Mouse (Mus musculus): ENCODE results near the gene Mrpl19.

- TF ChIP-seq CHD2 (IDR thresholded peaks at IDR 0.05; ENCODE audit: low read depth, low read length) (no peak), MAFK (IDR thresholded peaks at IDR 0.05; ENCODE audit: insufficient read depth, low read depth, low read length) (no peak)
Measured at GRCm38 (mm10) chr6:81912177-81912576, 53.6 kb downstream of the Mrpl19 start.
